9 mouse cellular contexts compared by ENCODE assay signal in genomic region chr1:164247442-164247841, GRCm38 (mm10). TPM values are rescaled to one million over a fixed set of nuclear protein-coding genes. Genes with fewer than 3 reads are reported as not detected.
DNase-seq lines count a peak whose midpoint lies in the region; ATAC-seq and TF ChIP-seq lines count a peak whose summit lies in the region.
"Had no signal": no experiment of that assay in that cellular context is flagged by ENCODE, and none has a peak within 500 bp of the region (broad histone marks: within the 10 kb centered on the region; RNA-seq: fewer than 3 reads in every experiment).

No protein-coding gene starts in this region.

- no peak overlapping the region for H3K27ac ChIP-seq in forebrain, embryonic 12.5 days
- H3K27ac ChIP-seq in forebrain, embryonic 14.5 days (ENCODE audit: low read depth, low read length) = no peak overlapping the region
- no peak overlapping the region for H3K27ac ChIP-seq in CH12.LX (ENCODE audit: insufficient read depth, low read depth)
- H3K27ac ChIP-seq in embryonic fibroblast, embryonic 13.5 days (ENCODE audit: insufficient read depth, low read length) = peak overlapping the region; percentile 72; the same call in 1 of the 2 replicates
- H3K27ac ChIP-seq in liver, embryonic 13.5 days = 0 out of 2 replicates have a peak overlapping the region, but pooled peaks have one; percentile 67

- H3K4me2 ChIP-seq in forebrain, embryonic 12.5 days = peak overlapping the region; percentile 80; the same call in 1 of the 2 replicates
- H3K4me2 ChIP-seq in forebrain, embryonic 14.5 days (ENCODE audit: low read length) = no peak overlapping the region
- peak overlapping the region; percentile 38 for H3K4me2 ChIP-seq in CH12.LX (ENCODE audit: insufficient read depth, low read depth, poor library complexity, severe bottlenecking)
- peak overlapping the region; percentile 69 for H3K4me2 ChIP-seq in liver, embryonic 13.5 days

- no peak for TF ChIP-seq RAD21 in CH12.LX (IDR thresholded peaks at IDR 0.05; ENCODE audit: low read depth, low read length)

- H3K36me3 ChIP-seq in forebrain, embryonic 12.5 days (replicated peaks) = no peaks in the 10 kb centered on the region
- H3K36me3 ChIP-seq in forebrain, embryonic 14.5 days (ENCODE audit: control insufficient read depth, insufficient read depth, low read length) = no peaks in the 10 kb centered on the region
- H3K36me3 ChIP-seq in CH12.LX (replicated peaks in 1 of 2; ENCODE audit: control insufficient read depth in 1 of 2, insufficient read depth in 1 of 2, low read length in 1 of 2) = no peaks in the 10 kb centered on the region
- no peaks in the 10 kb centered on the region for H3K36me3 ChIP-seq in liver, embryonic 13.5 days

- peak overlapping the region; percentile 79; the same call in 1 of the 2 replicates for H3K4me3 ChIP-seq in forebrain, embryonic 12.5 days (replicated peaks)
- H3K4me3 ChIP-seq in forebrain, embryonic 14.5 days (ENCODE audit: low read depth, low read length) = no peak overlapping the region
- peak overlapping the region in 2 of 3 experiments; percentile 71 to 75 for H3K4me3 ChIP-seq in CH12.LX (replicated peaks in 1 of 3; ENCODE audit: low read depth in 2 of 3, low read length in 2 of 3, poor library complexity in 1 of 3)
- H3K4me3 ChIP-seq in embryonic fibroblast, embryonic 13.5 days (ENCODE audit: insufficient read depth, low read length) = no peak overlapping the region
- peak overlapping the region; percentile 59; the same call in 1 of the 2 replicates for H3K4me3 ChIP-seq in liver, embryonic 13.5 days (replicated peaks)

- WGBS in forebrain, embryonic 12.5 days = 31% methylated on average over 8 of the region's 8 CpGs
- 36% methylated on average over 8 of the region's 8 CpGs for WGBS in forebrain, embryonic 14.5 days
- 58% methylated on average over 8 of the region's 8 CpGs for WGBS in liver, embryonic 13.5 days (ENCODE audit: insufficient replicate concordance)

- no peak for TF ChIP-seq CTCF in CH12.LX (conservative IDR thresholded peaks at IDR 0.05 in 1 of 2, IDR thresholded peaks at IDR 0.05 in 1 of 2; ENCODE audit: low read depth in 2 of 2, low read length in 2 of 2)
- TF ChIP-seq CTCF in embryonic fibroblast, embryonic 13.5 days (IDR thresholded peaks at IDR 0.05; ENCODE audit: borderline replicate concordance, insufficient read depth, low read length) = no peak

- no peak for ATAC-seq in forebrain, embryonic 12.5 days (ENCODE audit: low FRiP score)
- no peak for ATAC-seq in forebrain, embryonic 14.5 days
- no peak for ATAC-seq in liver, embryonic 13.5 days (ENCODE audit: low read depth)
- ATAC-seq: Patski had no signal

- no peak for DNase-seq in forebrain, embryonic 14.5 days (ENCODE audit: low spot score)
- no peak for DNase-seq in CH12.LX (ENCODE audit: extremely low read depth)
- DNase-seq in liver, embryonic 13.5 days = no peak
- DNase-seq in spleen, adult 18-20 months = no peak
- DNase-seq in thymus, postnatal 25 days = no peak
- no peak for DNase-seq in gastrocnemius, postnatal 10 days

- 0 out of 2 replicates have a peak, but pooled peaks cover 8% of the 10 kb centered on the region for H3K27me3 ChIP-seq in forebrain, embryonic 12.5 days
- H3K27me3 ChIP-seq in forebrain, embryonic 14.5 days (replicated peaks; ENCODE audit: control insufficient read depth, insufficient read depth, low read length) = no peaks in the 10 kb centered on the region
- no peaks in the 10 kb centered on the region for H3K27me3 ChIP-seq in CH12.LX (replicated peaks)
- H3K27me3 ChIP-seq in liver, embryonic 13.5 days = no peaks in the 10 kb centered on the region
- H3K27me3 ChIP-seq: Patski had no signal

- TF ChIP-seq EP300 in CH12.LX (IDR thresholded peaks at IDR 0.05; ENCODE audit: low read length) = no peak

- peak overlapping the region; percentile 29; the same call in 1 of the 2 replicates for H3K9ac ChIP-seq in forebrain, embryonic 12.5 days
- H3K9ac ChIP-seq in forebrain, embryonic 14.5 days (ENCODE audit: low read length) = no peak overlapping the region
- peak overlapping the region; percentile 91 for H3K9ac ChIP-seq in CH12.LX (ENCODE audit: insufficient read depth, low read depth)
- peak overlapping the region; percentile 59; the same call in 1 of the 2 replicates for H3K9ac ChIP-seq in liver, embryonic 13.5 days

- in situ Hi-C loops in CH12.LX (cut with MboI; ENCODE audit: low pct_ligation_motif_present, low pct_unique_long_range_greater_than_20kb, low sequenced_read_pairs) = no loop called here

- no peaks in the 10 kb centered on the region for H3K9me3 ChIP-seq in forebrain, embryonic 12.5 days
- H3K9me3 ChIP-seq in forebrain, embryonic 14.5 days (replicated peaks; ENCODE audit: control insufficient read depth, low read length) = no peaks in the 10 kb centered on the region
- no peaks in the 10 kb centered on the region for H3K9me3 ChIP-seq in CH12.LX (replicated peaks; ENCODE audit: low read length)
- no peaks in the 10 kb centered on the region for H3K9me3 ChIP-seq in liver, embryonic 13.5 days (replicated peaks)

- no peak for TF ChIP-seq POLR2A in CH12.LX (IDR thresholded peaks at IDR 0.05; ENCODE audit: low read depth, low read length)
- no peak for TF ChIP-seq POLR2A in embryonic fibroblast, embryonic 13.5 days (IDR thresholded peaks at IDR 0.05; ENCODE audit: low read depth, low read length)

- peaks cover 21% of the 10 kb centered on the region for H3K79me2 ChIP-seq in CH12.LX (replicated peaks; ENCODE audit: control insufficient read depth, extremely low read depth, insufficient read depth, poor library complexity, severe bottlenecking)

- dilution Hi-C loops in CH12.LX (cut with MboI; ENCODE audit: extremely low pct_ligation_motif_present, extremely low pct_unique_long_range_greater_than_20kb, low sequenced_read_pairs) = no loop called here

- peaks cover 24% of the 10 kb centered on the region for H3K4me1 ChIP-seq in forebrain, embryonic 12.5 days
- H3K4me1 ChIP-seq in forebrain, embryonic 14.5 days (ENCODE audit: control insufficient read depth, insufficient read depth, low read length) = peaks cover 14% of the 10 kb centered on the region
- H3K4me1 ChIP-seq in CH12.LX (ENCODE audit: control insufficient read depth in 1 of 2, insufficient read depth in 2 of 2) = peaks cover 5 to 24% of the 10 kb centered on the region in 2 experiments
- H3K4me1 ChIP-seq in embryonic fibroblast, embryonic 13.5 days (ENCODE audit: control insufficient read depth, insufficient read depth, low read length) = 0 out of 2 replicates have a peak, but pooled peaks cover 7% of the 10 kb centered on the region
- H3K4me1 ChIP-seq in liver, embryonic 13.5 days (replicated peaks) = peaks cover 43% of the 10 kb centered on the region

TF ChIP-seq in CH12.LX, 34 proteins besides CTCF, POLR2A, EP300 and RAD21 (continues in another document):
- TF ChIP-seq E2F4 (IDR thresholded peaks at IDR 0.05; ENCODE audit: insufficient replicate concordance, low read depth, low read length) (no peak), BHLHE40 (IDR thresholded peaks at IDR 0.05; ENCODE audit: low read depth, low read length) (no peak), IRF4 (IDR thresholded peaks at IDR 0.05; ENCODE audit: low read depth, low read length) (no peak), ELF1 (IDR thresholded peaks at IDR 0.05; ENCODE audit: low read depth, low read length) (no peak), CHD1 (IDR thresholded peaks at IDR 0.05; ENCODE audit: low read depth, low read length) (no peak), TBP (conservative IDR thresholded peaks at IDR 0.05; ENCODE audit: low read depth, low read length) (no peak)

RNA-seq across cellular contexts. Expression of gene Slc19a2, which starts 1.4 kb away (rescaled TPM):
- 10.8 and 11.5 TPM in 2 replicates for polyA plus RNA-seq in forebrain, embryonic 12.5 days (2016; fragmentation: Nextera tagmentation; extraction: Ambion mirVana)
- 6.7 and 7.2 TPM in 2 replicates for polyA plus RNA-seq in forebrain, embryonic 14.5 days (2014; fragmentation: Nextera tagmentation; extraction: Ambion mirVana)
- total RNA-seq in CH12.LX (2012; rRNA removed) (15.1 and 16.8 TPM in 2 replicates), CH12.LX (2014; rRNA removed) (26.1 and 28.4 TPM in 2 replicates)
- polyA plus RNA-seq in CH12.LX (2012; ENCODE audit: insufficient read length, low read depth) = 10.9 and 11.6 TPM in 2 replicates
- polyA plus RNA-seq in embryonic fibroblast, embryonic 13.5 days (2011; ENCODE audit: insufficient read length, low read depth, missing spikeins) = 38.3 and 43.4 TPM in 2 replicates
- polyA plus RNA-seq in liver, embryonic 13.5 days (2015; fragmentation: Nextera tagmentation; extraction: Ambion mirVana) = 20.6 and 25.3 TPM in 2 replicates
- 1 to 10 TPM; 1.2 to 2.1 TPM for total RNA-seq in gastrocnemius, postnatal 10 days (2021)

RNA-seq across cellular contexts. Expression of gene Ccdc181, which starts 27.9 kb away (rescaled TPM):
- 18.6 and 19.5 TPM in 2 replicates for polyA plus RNA-seq in forebrain, embryonic 12.5 days (2016; fragmentation: Nextera tagmentation; extraction: Ambion mirVana)
- polyA plus RNA-seq in forebrain, embryonic 14.5 days (2014; fragmentation: Nextera tagmentation; extraction: Ambion mirVana) = 20.8 and 23.9 TPM in 2 replicates
- total RNA-seq in CH12.LX (2012; rRNA removed) (9.4 and 10.6 TPM in 2 replicates), CH12.LX (2014; rRNA removed) (8.8 and 12.2 TPM in 2 replicates)
- polyA plus RNA-seq in CH12.LX (2012; ENCODE audit: insufficient read length, low read depth) = 12.1 and 14.6 TPM in 2 replicates
- 6.3 and 8.8 TPM in 2 replicates for polyA plus RNA-seq in embryonic fibroblast, embryonic 13.5 days (2011; ENCODE audit: insufficient read length, low read depth, missing spikeins)
- 4.5 and 4.7 TPM in 2 replicates for polyA plus RNA-seq in liver, embryonic 13.5 days (2015; fragmentation: Nextera tagmentation; extraction: Ambion mirVana)
- total RNA-seq in gastrocnemius, postnatal 10 days (2021) = 1 to 10 TPM; 5.0 to 5.4 TPM

RNA-seq across cellular contexts. Expression of gene Nme7, which starts 56.5 kb away (rescaled TPM):
- 37.0 and 37.1 TPM in 2 replicates for polyA plus RNA-seq in forebrain, embryonic 12.5 days (2016; fragmentation: Nextera tagmentation; extraction: Ambion mirVana)
- polyA plus RNA-seq in forebrain, embryonic 14.5 days (2014; fragmentation: Nextera tagmentation; extraction: Ambion mirVana) = 43.1 and 45.6 TPM in 2 replicates
- total RNA-seq in CH12.LX (2012; rRNA removed) (23.5 and 28.4 TPM in 2 replicates), CH12.LX (2014; rRNA removed) (33.2 and 35.9 TPM in 2 replicates)
- polyA plus RNA-seq in CH12.LX (2012; ENCODE audit: insufficient read length, low read depth) = 25.3 and 29.0 TPM in 2 replicates
- polyA plus RNA-seq in embryonic fibroblast, embryonic 13.5 days (2011; ENCODE audit: insufficient read length, low read depth, missing spikeins) = 20.0 TPM in 2 replicates
- 14.1 and 15.4 TPM in 2 replicates for polyA plus RNA-seq in liver, embryonic 13.5 days (2015; fragmentation: Nextera tagmentation; extraction: Ambion mirVana)
- total RNA-seq in gastrocnemius, postnatal 10 days (2021) = 1 to 10 TPM; 6.1 to 6.2 TPM

RNA-seq across cellular contexts. Expression of gene Blzf1, which starts 59.8 kb away (rescaled TPM):
- 27.3 and 28.9 TPM in 2 replicates for polyA plus RNA-seq in forebrain, embryonic 12.5 days (2016; fragmentation: Nextera tagmentation; extraction: Ambion mirVana)
- 27.5 and 28.5 TPM in 2 replicates for polyA plus RNA-seq in forebrain, embryonic 14.5 days (2014; fragmentation: Nextera tagmentation; extraction: Ambion mirVana)
- total RNA-seq in CH12.LX (2012; rRNA removed) (13.7 and 17.5 TPM in 2 replicates), CH12.LX (2014; rRNA removed) (21.9 and 22.2 TPM in 2 replicates)
- 18.8 and 24.7 TPM in 2 replicates for polyA plus RNA-seq in CH12.LX (2012; ENCODE audit: insufficient read length, low read depth)
- polyA plus RNA-seq in embryonic fibroblast, embryonic 13.5 days (2011; ENCODE audit: insufficient read length, low read depth, missing spikeins) = 24.3 and 31.3 TPM in 2 replicates
- polyA plus RNA-seq in liver, embryonic 13.5 days (2015; fragmentation: Nextera tagmentation; extraction: Ambion mirVana) = 12.1 and 14.2 TPM in 2 replicates
- 10 to 100 TPM; 23.4 to 25.3 TPM for total RNA-seq in gastrocnemius, postnatal 10 days (2021)

Comparison
In these comparisons a context has a peak if more than half of its experiments do, and no peak if none do; other contexts are left out.
1. H3K4me3 ChIP-seq: peak in forebrain, embryonic 12.5 days (single experiment), CH12.LX (2 of 3) and liver, embryonic 13.5 days (single experiment); none in forebrain, embryonic 14.5 days (single experiment) and embryonic fibroblast, embryonic 13.5 days (single experiment).
2. H3K27ac ChIP-seq: peak in embryonic fibroblast, embryonic 13.5 days (single experiment) and liver, embryonic 13.5 days (single experiment); none in forebrain, embryonic 12.5 days (single experiment), forebrain, embryonic 14.5 days (single experiment) and CH12.LX (single experiment).